Mouse (Mus musculus): ENCODE data around the gene Rusc2. TPM values are rescaled to one million over a fixed set of nuclear protein-coding genes. Genes with fewer than 3 reads are reported as not detected.
A peak's percentile ranks its signal among the peaks of the same experiment; 100 is the strongest.

The Rusc2 gene
- polyA plus RNA-seq, 1 experiment from 2014 or later: 45.2 TPM

- 93% methylated on average over 2 of the region's 2 CpGs for WGBS
- no peak for ATAC-seq (ENCODE audit: low FRiP score, low read depth)
- no peak overlapping the region for H3K4me2 ChIP-seq (replicated peaks)
These were observed 7.6 kb downstream of the Rusc2 start for GRCm38 (mm10) chr4:43389390-43389789.

GRCm38 (mm10) chr4:43389845-43390440, 8.2 kb downstream of the Rusc2 start:
- H3K27ac ChIP-seq (replicated peaks): no peak overlapping the region
- no peak overlapping the region for H3K4me3 ChIP-seq
- no peaks in the 10 kb centered on the region for H3K36me3 ChIP-seq
- WGBS: 69% methylated on average over 9 of the region's 9 CpGs
- H3K4me2 ChIP-seq (replicated peaks): no peak overlapping the region
- H3K4me1 ChIP-seq: no peaks in the 10 kb centered on the region
- no peaks in the 10 kb centered on the region for H3K27me3 ChIP-seq
- no peak overlapping the region for H3K9ac ChIP-seq (replicated peaks)
- ATAC-seq (ENCODE audit: low FRiP score, low read depth): no peak
- no peaks in the 10 kb centered on the region for H3K9me3 ChIP-seq

More at GRCm38 (mm10) chr4:43389390-43389789, 7.6 kb downstream of the Rusc2 start:
- no peaks in the 10 kb centered on the region for H3K9me3 ChIP-seq
- no peak overlapping the region for H3K27ac ChIP-seq (replicated peaks)
- no peaks in the 10 kb centered on the region for H3K36me3 ChIP-seq
- H3K9ac ChIP-seq (replicated peaks): no peak overlapping the region
- H3K4me1 ChIP-seq: no peaks in the 10 kb centered on the region
- H3K27me3 ChIP-seq: no peaks in the 10 kb centered on the region
- H3K4me3 ChIP-seq: no peak overlapping the region

DNA sequence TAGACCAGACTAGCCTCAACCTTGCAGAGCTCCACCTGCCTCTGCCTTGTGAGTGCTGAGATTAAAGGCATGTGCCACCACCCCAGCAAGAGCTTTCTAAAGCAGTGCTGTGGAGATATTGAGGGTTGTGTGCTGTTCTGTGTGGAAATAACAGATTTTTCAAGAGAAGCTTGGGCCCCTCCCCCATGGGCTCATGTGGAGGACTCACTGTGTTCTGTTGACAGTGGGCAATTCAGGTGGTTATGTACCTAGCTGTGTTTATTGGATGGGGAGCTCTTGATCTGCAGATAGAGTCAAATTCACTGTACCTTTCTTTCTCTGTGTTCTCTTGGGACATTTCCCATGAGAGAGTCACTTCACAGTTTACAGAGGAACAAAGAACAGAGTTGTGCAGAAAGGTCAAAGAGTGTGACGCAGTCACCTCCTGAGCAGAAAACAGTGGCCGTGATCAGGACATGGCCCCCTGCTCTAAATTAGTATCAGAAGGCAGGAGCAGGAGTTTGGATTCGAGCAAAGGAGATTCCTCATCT, 9.8 kb downstream of the Rusc2 start:
- Histone ChIP-seq H3K4me3 (no peak overlapping the region), H3K9me3 (no peaks in the 10 kb centered on the region), H3K4me1 (no peaks in the 10 kb centered on the region), H3K27me3 (no peaks in the 10 kb centered on the region), H3K27ac (replicated peaks) (no peak overlapping the region), H3K4me2 (replicated peaks) (no peak overlapping the region), H3K36me3 (no peaks in the 10 kb centered on the region), H3K9ac (replicated peaks) (no peak overlapping the region)
- 70% methylated on average over 3 of the region's 3 CpGs for WGBS
- ATAC-seq (ENCODE audit: low FRiP score, low read depth): no peak

GRCm38 (mm10) chr4:43394345-43394891, 12.6 kb downstream of the Rusc2 start:
- no peaks in the 10 kb centered on the region for H3K27me3 ChIP-seq
- H3K4me2 ChIP-seq (replicated peaks): no peak overlapping the region
- H3K27ac ChIP-seq (replicated peaks): no peak overlapping the region
- WGBS: 75% methylated on average over 15 of the region's 15 CpGs
- H3K4me1 ChIP-seq: peaks cover 14% of the 10 kb centered on the region
- no peak overlapping the region for H3K9ac ChIP-seq (replicated peaks)
- no peaks in the 10 kb centered on the region for H3K9me3 ChIP-seq
- H3K4me3 ChIP-seq: no peak overlapping the region
- no peak for ATAC-seq (ENCODE audit: low FRiP score, low read depth)
- no peaks in the 10 kb centered on the region for H3K36me3 ChIP-seq

DNA sequence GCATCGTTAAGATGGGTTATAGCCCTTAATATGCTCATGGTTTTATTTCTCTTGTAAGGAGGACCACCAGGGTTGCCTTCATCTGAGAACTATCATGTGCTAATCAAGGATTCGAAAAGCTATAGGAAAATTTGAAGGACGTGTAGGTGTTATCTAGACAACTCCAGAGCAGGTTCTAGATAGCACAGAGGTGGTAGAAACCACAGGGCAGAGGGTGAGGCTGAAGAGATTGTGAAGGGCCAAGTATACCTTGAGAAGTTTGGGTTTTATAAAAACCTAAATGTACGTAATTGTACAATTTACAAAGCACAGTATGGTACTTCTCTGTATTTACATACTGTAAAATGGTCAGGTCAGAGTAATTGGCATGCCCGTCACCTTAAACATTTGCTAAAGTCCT, 13.4 kb downstream of the Rusc2 start:
- ATAC-seq (ENCODE audit: low FRiP score, low read depth): no peak
- no peaks in the 10 kb centered on the region for H3K36me3 ChIP-seq
- H3K27me3 ChIP-seq: no peaks in the 10 kb centered on the region
- H3K27ac ChIP-seq (replicated peaks): no peak overlapping the region
- 94% methylated on average over 5 of the region's 5 CpGs for WGBS
- H3K4me3 ChIP-seq: no peak overlapping the region
- no peak overlapping the region for H3K4me2 ChIP-seq (replicated peaks)
- no peaks in the 10 kb centered on the region for H3K9me3 ChIP-seq
- H3K4me1 ChIP-seq: peaks cover 14% of the 10 kb centered on the region
- no peak overlapping the region for H3K9ac ChIP-seq (replicated peaks)

DNA sequence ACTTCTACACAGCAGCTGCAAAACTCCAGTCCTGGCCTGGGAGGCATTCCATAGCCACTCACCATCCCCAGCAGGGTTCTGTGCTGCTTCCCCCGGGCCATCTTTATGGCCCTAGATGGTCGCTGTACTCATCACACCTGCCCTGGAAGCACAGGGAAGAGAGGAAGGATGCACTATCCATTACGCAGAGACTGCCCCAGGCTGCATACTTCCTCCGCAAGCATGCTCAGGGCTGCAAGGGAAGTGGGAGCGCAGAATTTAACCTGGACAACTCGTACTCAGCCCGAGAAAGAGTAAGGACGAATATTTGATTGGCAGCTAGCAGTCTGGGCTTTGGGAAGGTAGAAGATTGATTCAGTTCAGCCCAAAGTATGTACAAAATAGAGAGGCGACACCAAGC, 14.1 kb downstream of the Rusc2 start:
- no peak overlapping the region for H3K27ac ChIP-seq (replicated peaks)
- no peak overlapping the region for H3K4me2 ChIP-seq (replicated peaks)
- H3K4me3 ChIP-seq: no peak overlapping the region
- H3K4me1 ChIP-seq: peaks cover 17% of the 10 kb centered on the region
- no peaks in the 10 kb centered on the region for H3K9me3 ChIP-seq
- no peaks in the 10 kb centered on the region for H3K36me3 ChIP-seq
- 81% methylated on average over 9 of the region's 9 CpGs for WGBS
- no peak for ATAC-seq (ENCODE audit: low FRiP score, low read depth)
- no peak overlapping the region for H3K9ac ChIP-seq (replicated peaks)
- H3K27me3 ChIP-seq: no peaks in the 10 kb centered on the region

DNA sequence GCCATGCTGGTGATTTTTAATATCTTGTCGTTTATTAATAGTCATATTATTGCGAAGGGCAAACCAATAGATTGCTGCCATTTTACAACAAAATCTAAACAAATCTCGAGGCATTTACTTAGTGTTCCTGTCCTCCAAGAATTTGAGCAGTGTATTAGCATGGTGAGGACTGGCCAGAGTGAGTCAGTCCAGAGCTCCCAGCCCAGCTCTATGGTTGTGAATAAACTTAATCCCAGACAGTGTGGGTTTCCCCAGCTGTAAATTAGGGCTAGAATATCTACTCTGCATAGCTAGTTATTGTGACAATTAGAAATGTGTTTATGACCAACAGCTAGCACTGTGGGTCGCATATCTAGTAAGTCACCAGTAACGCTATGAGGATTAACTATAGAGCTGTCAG, 14.6 kb downstream of the Rusc2 start:
- no peaks in the 10 kb centered on the region for H3K36me3 ChIP-seq
- 86% methylated on average over 5 of the region's 5 CpGs for WGBS
- no peak overlapping the region for H3K9ac ChIP-seq (replicated peaks)
- H3K27me3 ChIP-seq: no peaks in the 10 kb centered on the region
- H3K9me3 ChIP-seq: no peaks in the 10 kb centered on the region
- no peak for ATAC-seq (ENCODE audit: low FRiP score, low read depth)
- no peak overlapping the region for H3K27ac ChIP-seq (replicated peaks)
- H3K4me3 ChIP-seq: no peak overlapping the region
- peaks cover 22% of the 10 kb centered on the region for H3K4me1 ChIP-seq
- no peak overlapping the region for H3K4me2 ChIP-seq (replicated peaks)

- Histone ChIP-seq H3K27me3 (no peaks in the 10 kb centered on the region), H3K4me2 (replicated peaks) (no peak overlapping the region), H3K9me3 (no peaks in the 10 kb centered on the region), H3K4me3 (no peak overlapping the region), H3K4me1 (peaks cover 24% of the 10 kb centered on the region), H3K36me3 (no peaks in the 10 kb centered on the region), H3K9ac (replicated peaks) (no peak overlapping the region), H3K27ac (replicated peaks) (no peak overlapping the region)
- 73% methylated on average over 4 of the region's 4 CpGs for WGBS
- ATAC-seq (ENCODE audit: low FRiP score, low read depth): no peak
These were observed 16.2 kb downstream of the Rusc2 start for GRCm38 (mm10) chr4:43398014-43398413.

DNA sequence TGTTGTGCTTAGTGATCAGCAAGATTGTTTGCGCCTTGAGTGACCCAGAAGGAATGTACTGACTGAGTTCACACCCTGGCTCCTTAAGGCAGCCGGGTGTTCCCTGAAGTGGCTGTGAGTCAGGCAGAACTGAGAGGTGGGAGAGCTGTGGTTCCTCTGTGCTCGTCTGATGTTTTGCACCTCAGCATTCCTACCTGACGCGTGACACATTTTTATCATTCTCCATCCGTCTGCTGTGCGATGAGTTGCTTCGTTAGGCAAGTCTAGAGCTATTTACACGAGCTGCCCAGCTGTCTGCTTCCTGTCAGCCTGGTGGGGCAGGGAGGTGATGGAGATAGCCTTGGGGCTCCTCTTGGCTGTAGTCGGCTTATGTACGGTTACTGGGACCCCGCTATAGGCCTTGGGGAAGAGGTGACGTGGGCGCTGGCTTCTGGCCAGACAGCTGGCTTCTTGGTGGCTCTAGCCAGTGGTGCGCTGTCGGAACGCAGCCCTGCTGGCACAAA, 17.1 kb downstream of the Rusc2 start:
- Histone ChIP-seq H3K9me3 (no peaks in the 10 kb centered on the region), H3K4me3 (no peak overlapping the region), H3K9ac (replicated peaks) (no peak overlapping the region), H3K4me2 (replicated peaks) (no peak overlapping the region), H3K27me3 (no peaks in the 10 kb centered on the region), H3K4me1 (peaks cover 24% of the 10 kb centered on the region), H3K36me3 (no peaks in the 10 kb centered on the region), H3K27ac (replicated peaks) (peak overlapping the region; percentile 42; the same call in 1 of the 2 replicates)
- no peak for ATAC-seq (ENCODE audit: low FRiP score, low read depth)
- WGBS: 70% methylated on average over 17 of the region's 17 CpGs

GRCm38 (mm10) chr4:43399391-43400131, 17.8 kb downstream of the Rusc2 start:
- no peaks in the 10 kb centered on the region for H3K36me3 ChIP-seq
- H3K27ac ChIP-seq (replicated peaks): no peak overlapping the region
- H3K27me3 ChIP-seq: no peaks in the 10 kb centered on the region
- H3K4me2 ChIP-seq (replicated peaks): no peak overlapping the region
- peaks cover 24% of the 10 kb centered on the region for H3K4me1 ChIP-seq
- H3K9ac ChIP-seq (replicated peaks): no peak overlapping the region
- ATAC-seq (ENCODE audit: low FRiP score, low read depth): no peak
- WGBS: 89% methylated on average over 31 of the region's 31 CpGs
- no peak overlapping the region for H3K4me3 ChIP-seq
- no peaks in the 10 kb centered on the region for H3K9me3 ChIP-seq

GRCm38 (mm10) chr4:43400976-43401375, 19.2 kb downstream of the Rusc2 start:
- WGBS: 13% methylated on average over 10 of the region's 10 CpGs
- no peaks in the 10 kb centered on the region for H3K27me3 ChIP-seq
- H3K9ac ChIP-seq (replicated peaks): peak overlapping the region; percentile 34; the same call in 1 of the 2 replicates

GRCm38 (mm10) chr4:43401486-43401885, 19.7 kb downstream of the Rusc2 start:
- Histone ChIP-seq H3K27ac (replicated peaks) (no peak overlapping the region), H3K27me3 (no peaks in the 10 kb centered on the region), H3K4me2 (replicated peaks) (no peak overlapping the region), H3K36me3 (no peaks in the 10 kb centered on the region), H3K9ac (replicated peaks) (peak overlapping the region; percentile 34; the same call in 1 of the 2 replicates), H3K4me3 (no peak overlapping the region), H3K9me3 (no peaks in the 10 kb centered on the region), H3K4me1 (peaks cover 34% of the 10 kb centered on the region)
- WGBS: 79% methylated on average over 10 of the region's 10 CpGs
- no peak for ATAC-seq (ENCODE audit: low FRiP score, low read depth)

More at GRCm38 (mm10) chr4:43400976-43401375, 19.2 kb downstream of the Rusc2 start:
- no peaks in the 10 kb centered on the region for H3K36me3 ChIP-seq
- no peak overlapping the region for H3K27ac ChIP-seq (replicated peaks)
- no peak overlapping the region for H3K4me3 ChIP-seq
- H3K9me3 ChIP-seq: no peaks in the 10 kb centered on the region
- H3K4me1 ChIP-seq: peaks cover 30% of the 10 kb centered on the region
- ATAC-seq (ENCODE audit: low FRiP score, low read depth): peak; percentile 34; the same call in 1 of the 2 replicates
- no peak overlapping the region; the same call in 1 of the 2 replicates for H3K4me2 ChIP-seq (replicated peaks)

All from midbrain, embryonic 12.5 days (tissue).